Mouse (Mus musculus): Measurements from ENCODE around the gene Trappc1.

DNA sequence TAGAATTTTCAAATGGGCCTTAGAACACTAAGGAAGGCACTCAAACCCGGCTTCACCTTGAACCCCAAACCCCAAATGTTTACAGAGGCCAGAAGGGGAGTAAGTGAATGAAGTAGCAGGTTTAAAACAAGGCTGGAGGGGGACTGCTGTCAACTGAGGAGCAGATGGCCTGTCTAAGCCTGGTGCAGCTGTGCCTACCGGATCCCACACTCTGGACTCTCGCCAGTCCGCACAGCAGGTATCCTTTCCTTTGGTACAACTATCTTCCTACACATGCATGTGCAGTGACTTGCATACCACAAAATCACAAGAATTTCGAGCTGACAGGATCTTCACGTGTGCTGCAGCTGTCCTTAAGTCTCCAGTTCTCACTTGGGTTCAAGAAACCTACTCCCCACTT, 1.8 kb upstream of the Trappc1 start:
- TF ChIP-seq CTCF (conservative IDR thresholded peaks at IDR 0.05; ENCODE audit: low read length) (no peak), POU5F1 (IDR thresholded peaks at IDR 0.05; ENCODE audit: borderline replicate concordance, low read length) (no peak), NANOG (IDR thresholded peaks at IDR 0.05; ENCODE audit: borderline replicate concordance, low read length) (no peak)
